Mouse (Mus musculus): ENCODE data around the gene Olfr512. TPM values are rescaled to one million over a fixed set of nuclear protein-coding genes. Genes with fewer than 3 reads are reported as not detected.

The Olfr512 gene
- polyA plus RNA-seq (2017; shearing (Covaris generic)) = not detected

DNA sequence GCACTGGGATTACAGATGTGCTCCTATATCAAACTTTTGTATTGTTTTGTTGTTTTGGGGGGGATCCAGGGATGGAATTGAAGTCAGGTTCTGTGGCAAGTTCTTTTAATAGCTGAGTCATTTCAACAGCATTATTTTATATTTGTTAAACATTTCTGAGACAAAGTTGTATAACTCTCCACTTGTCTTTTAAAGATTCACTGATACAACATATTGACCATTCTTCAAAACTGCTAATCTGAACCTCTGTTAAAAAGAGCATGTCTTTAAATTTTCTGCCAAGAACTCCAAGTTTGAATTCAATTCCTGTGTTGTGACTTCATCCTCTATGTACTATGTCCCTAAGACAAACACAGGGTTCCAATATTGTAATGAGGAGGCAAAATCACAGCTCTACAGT lies at the start of gene Olfr512:
Gene Olfr512, plus strand, starts transcription at position 301 of the 400 bp plus-strand sequence.

DNA sequence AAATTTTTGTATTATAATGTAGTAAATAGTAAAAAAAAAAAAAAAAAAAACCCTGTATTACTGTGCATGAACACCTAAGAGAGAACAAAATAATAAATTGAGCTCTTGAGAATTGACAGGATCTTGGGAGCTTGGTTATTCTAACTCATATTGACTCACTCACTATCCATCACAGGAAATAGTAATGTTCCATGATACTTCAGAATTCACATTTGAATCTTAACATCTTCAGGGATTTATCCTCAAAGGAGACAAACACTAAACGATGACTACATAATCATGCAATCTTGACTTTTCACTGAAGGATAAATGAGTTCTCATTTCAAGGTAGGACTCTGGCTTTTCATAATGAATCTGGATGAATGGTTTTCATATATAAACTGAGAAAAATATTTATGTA lies 47.0 kb upstream of the Olfr512 start, which contains the start of gene Olfr510:
Gene Olfr510, plus strand, starts transcription at position 301 of the 400 bp plus-strand sequence.

DNA sequence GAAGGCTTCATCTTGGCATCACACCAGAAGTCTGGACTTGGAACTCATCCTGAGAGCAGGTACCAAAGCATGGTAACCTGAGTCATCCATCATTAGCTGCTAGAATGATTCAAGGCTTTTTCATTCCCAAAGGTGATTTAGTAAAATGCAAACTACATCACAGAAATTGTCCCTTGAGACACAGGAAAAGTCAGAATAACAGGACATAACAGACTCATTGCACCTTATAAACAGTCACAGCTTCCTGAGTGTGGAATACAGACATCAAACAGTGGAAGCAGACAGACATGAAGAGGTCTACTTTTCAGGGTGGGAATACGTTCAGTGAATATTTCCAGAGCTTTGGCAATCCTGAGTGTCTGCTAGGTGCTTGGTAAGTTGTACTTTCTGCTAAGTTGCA lies 37.6 kb downstream of the Olfr512 start, which contains the start of gene Olfr513:
Gene Olfr513, plus strand, starts transcription at position 301 of the 400 bp plus-strand sequence.

Other genes with a start within 250 kb of the Olfr512 start
- gene Olfr498, start 248.0 kb upstream of the Olfr512 start, polyA plus RNA-seq (2017; shearing (Covaris generic)) = not detected
- under 1 TPM in 1 of 2 experiments, not detected in 1; 0.61 TPM for gene Olfr502, start 188.3 kb upstream of the Olfr512 start, polyA plus RNA-seq (2017; shearing (Covaris generic))
- not detected for gene Olfr503, start 168.8 kb upstream of the Olfr512 start, polyA plus RNA-seq (2017; shearing (Covaris generic))
- not detected for gene Olfr504, start 147.5 kb upstream of the Olfr512 start, polyA plus RNA-seq (2017; shearing (Covaris generic))
- gene Olfr506, start 102.5 kb upstream of the Olfr512 start, polyA plus RNA-seq (2017; shearing (Covaris generic)) = not detected
- not detected for gene Olfr507, start 91.5 kb upstream of the Olfr512 start, polyA plus RNA-seq (2017; shearing (Covaris generic))
- not detected for gene Olfr508, start 83.3 kb upstream of the Olfr512 start, polyA plus RNA-seq (2017; shearing (Covaris generic))
- not detected for gene Olfr509, start 61.4 kb upstream of the Olfr512 start, polyA plus RNA-seq (2017; shearing (Covaris generic))
- not detected for gene Olfr510, start 46.9 kb upstream of the Olfr512 start, polyA plus RNA-seq (2017; shearing (Covaris generic))
- gene Olfr513, start 37.7 kb downstream of the Olfr512 start, polyA plus RNA-seq (2017; shearing (Covaris generic)) = not detected
- not detected for gene Olfr514, start 112.7 kb downstream of the Olfr512 start, polyA plus RNA-seq (2017; shearing (Covaris generic))
- gene Olfr516, start 137.2 kb downstream of the Olfr512 start, polyA plus RNA-seq (2017; shearing (Covaris generic)) = not detected
- not detected for gene Olfr517, start 159.1 kb downstream of the Olfr512 start, polyA plus RNA-seq (2017; shearing (Covaris generic))
- gene Olfr518, start 171.7 kb downstream of the Olfr512 start, polyA plus RNA-seq (2017; shearing (Covaris generic)) = under 1 TPM in 1 of 2 experiments, not detected in 1; 0.41 TPM
- not detected for gene Olfr519, start 181.1 kb downstream of the Olfr512 start, polyA plus RNA-seq (2017; shearing (Covaris generic))
- not detected for gene Nlrp10, start 216.9 kb downstream of the Olfr512 start, polyA plus RNA-seq (2017; shearing (Covaris generic))
- gene Eif3f, start 221.1 kb downstream of the Olfr512 start, polyA plus RNA-seq (2017; shearing (Covaris generic)) = 100 to 1,000 TPM; 153 to 182 TPM
- gene Tub, start 237.0 kb downstream of the Olfr512 start, polyA plus RNA-seq (2017; shearing (Covaris generic)) = under 1 TPM; 0.26 to 0.76 TPM